Mouse (Mus musculus) adrenal gland, postnatal 0 days (tissue): ENCODE measurements around the gene Asphd1. TPM values are rescaled to one million over a fixed set of nuclear protein-coding genes. Genes with fewer than 3 reads are reported as not detected.

ENCODE experiments used
- polyA plus RNA-seq: library from polyadenylated mRNA; unstranded; fragments of >200 nt; fragmentation: Nextera tagmentation; extraction: Ambion mirVana; gene quantifications from 2 replicates; pipeline ENCODE4 v1.2.1, GENCODE M21; 2015

Asphd1 gene
- polyA plus RNA-seq: 1.0 and 1.3 TPM in 2 replicates

DNA sequence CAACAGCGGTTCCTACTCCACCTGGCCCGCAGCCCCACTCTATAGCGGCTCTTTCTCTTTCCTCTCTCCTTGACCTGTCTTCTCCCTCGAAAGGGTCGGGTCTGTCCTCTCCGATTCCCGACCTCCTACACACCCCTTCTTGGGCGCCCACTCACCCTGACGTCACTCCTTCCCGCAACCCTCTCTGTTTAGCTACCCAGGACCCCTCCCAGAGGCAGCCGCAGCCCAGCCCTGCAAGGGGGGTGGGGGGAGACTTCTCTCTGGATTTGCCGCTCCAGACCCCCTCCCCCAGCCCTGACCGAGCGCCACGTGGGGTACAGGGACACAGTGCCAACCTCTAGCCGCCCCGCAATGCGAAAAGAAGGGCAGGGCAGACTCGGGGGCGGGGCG lies at the start of gene Asphd1:
TSS of gene Asphd1 (minus strand) at position 180 of the 390 bp plus-strand sequence.

DNA sequence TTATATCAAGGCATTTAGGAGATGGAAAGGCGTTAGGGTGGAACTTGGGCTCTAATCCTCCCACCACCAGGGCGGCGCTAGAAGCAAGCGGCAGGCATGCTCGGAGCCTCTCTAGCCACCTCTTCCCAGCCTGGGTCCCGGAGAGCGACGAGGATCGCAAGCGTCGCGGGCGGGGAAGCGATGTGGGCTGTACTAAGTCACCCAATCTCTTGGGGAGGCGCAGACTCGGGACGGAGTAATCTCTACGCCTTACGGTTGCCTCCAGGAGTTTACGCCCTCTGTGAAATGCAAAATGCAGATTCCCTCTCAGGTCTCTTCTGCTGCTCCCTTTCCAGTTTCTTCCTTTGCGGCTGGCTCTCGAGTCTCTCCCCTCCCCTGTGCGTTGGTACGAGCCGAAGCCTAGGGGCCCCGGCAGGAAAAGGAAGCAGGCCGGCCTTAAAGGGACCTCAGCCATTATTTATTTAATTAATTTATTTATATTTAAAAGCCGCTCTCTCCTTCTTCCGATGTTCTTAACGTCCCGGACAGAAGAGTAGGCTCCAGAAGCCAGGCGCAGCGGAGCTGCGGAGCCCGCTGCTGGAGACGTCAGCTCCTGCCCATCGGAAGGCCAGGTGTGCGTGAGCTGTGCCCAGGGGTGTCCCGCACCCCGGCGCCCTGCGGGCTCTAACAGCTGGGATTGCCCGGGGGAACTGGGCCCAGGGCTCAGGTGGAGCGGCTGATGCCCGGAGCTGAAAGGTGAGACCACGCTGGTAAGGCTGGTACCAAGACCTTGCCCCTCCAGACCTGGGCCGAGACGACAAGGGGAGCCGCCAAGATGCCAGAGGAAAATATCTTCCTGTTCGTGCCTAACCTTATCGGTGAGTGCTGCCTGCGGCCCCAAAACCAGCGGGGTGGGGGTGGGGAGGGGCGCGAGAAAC lies 26.8 kb upstream of the Asphd1 start, which contains the start of gene Cdiptos:
TSS of gene Cdiptos (minus strand) at position 149 of the 917 bp plus-strand sequence.

GRCm38 (mm10) chr7:126975893-126975949 lies 26.3 kb upstream of the Asphd1 start, which contains the start of gene Cdipt:
Gene Cdipt, plus strand, starts transcription at chr7:126975914.

DNA sequence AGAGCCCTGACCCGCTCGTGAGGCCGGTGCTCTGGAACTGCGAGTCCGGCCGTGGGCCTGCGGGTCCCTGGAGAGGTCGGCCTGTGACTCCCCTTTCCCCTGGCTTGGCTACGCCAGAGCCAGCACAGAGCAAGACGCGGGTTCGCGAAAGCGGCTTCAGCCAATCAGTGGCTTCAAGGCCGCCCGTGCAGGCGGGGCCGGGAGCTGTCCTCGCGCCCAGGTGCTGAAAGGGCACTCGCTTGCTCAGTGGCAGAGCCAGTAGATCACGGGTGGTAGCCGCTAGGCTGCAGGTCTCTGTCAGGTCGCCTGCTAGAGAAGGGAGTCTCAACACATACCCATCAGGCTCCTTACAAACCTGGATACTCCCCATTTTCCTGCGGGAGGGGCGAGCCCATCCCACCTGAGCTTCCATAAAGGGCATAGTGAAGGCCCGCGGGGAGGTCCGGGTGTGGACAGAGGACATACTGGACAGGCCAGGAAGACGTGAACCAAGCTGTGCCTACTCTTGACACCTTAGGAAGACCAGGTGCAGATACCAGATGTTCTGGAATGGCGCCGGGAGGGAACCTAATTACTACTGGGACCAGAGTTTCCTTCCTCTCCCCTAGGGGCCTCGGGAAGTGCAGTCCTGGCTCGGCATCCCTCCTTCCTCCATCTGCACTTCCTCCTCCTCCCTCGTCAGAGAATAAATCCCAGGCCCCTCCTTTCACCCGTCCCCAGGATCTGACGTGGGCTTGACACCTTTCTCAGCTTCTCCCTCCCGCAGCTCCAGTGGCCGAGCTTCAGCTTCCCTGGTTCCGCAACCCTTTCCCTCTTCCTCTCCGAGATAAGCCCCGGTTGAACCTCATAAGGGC lies 638 bp upstream of the Asphd1 start, which contains the start of gene Sez6l2:
TSS of gene Sez6l2 (plus strand) at position 771 of the 854 bp plus-strand sequence.

DNA sequence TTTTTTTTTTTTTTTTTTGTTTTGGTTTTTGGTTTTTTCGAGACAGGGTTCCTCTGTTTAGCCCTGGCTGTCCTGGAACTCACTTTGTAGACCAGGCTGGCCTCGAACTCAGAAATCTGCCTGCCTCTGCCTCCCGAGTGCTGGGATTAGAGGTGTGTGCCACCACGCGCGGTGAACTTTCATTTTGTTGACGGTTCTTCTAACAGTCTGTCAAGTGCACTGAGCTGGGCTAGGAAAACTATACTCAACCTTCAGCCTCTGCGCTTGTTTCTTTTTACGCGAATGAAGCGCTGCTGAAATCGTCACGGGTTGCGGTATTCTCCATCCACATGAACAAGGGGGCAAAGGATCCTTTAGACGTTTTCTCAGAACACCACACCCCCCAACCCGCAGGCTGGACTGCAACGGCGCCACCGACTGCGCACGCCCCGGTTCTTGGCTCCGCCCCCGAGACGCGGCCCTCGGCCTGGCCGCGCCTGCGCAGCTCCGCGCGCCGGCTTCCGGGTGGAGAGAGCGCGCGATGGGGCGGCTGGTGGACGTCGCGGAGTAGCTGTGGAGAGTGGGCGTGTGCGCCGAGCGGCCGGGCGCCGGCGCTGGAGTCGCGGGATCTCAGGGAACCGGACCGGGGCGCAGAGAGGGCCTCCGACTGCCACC lies 20.9 kb downstream of the Asphd1 start, which contains the start of gene Kctd13:
TSS of gene Kctd13 (plus strand) at position 496 of the 654 bp plus-strand sequence.

DNA sequence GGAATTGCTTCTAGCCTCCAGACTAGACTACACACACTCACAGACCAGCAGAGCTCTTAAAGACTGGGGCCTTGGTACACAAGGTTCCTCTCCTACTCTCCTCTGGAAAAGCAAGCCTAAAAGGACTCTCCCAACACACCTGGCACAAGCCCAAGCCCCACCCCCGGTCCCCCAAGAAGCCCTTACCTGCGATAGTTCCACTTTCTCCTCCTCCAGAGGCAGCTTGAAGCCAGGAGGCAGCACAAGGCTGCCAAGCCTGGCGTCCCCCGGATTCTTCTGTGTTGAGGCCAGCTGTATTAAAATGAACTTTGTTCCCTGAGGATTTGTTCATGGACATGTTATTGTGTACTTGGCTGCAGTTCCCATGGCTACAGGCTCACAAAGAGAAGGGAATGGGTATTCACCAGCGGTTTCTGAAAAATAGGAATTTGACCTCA lies 26.7 kb downstream of the Asphd1 start, which contains the start of gene Tmem219:
TSS of gene Tmem219 (minus strand) at position 294 of the 437 bp plus-strand sequence.

Other genes starting within 250 kb of the Asphd1 start
- gene Coro1a, start 241.8 kb downstream of the Asphd1 start, polyA plus RNA-seq: 30.5 and 42.8 TPM in 2 replicates
- gene Mapk3, start 190.0 kb downstream of the Asphd1 start, polyA plus RNA-seq: 85.9 and 91.2 TPM in 2 replicates
- 1.4 and 2.6 TPM in 2 replicates for gene Gdpd3, start 183.2 kb downstream of the Asphd1 start, polyA plus RNA-seq
- 268 and 297 TPM in 2 replicates for gene Ypel3, start 172.6 kb downstream of the Asphd1 start, polyA plus RNA-seq
- 0.07 and 0.25 TPM in 2 replicates for gene Tbx6, start 168.1 kb downstream of the Asphd1 start, polyA plus RNA-seq
- 149 and 172 TPM in 2 replicates for gene Ppp4c, start 157.1 kb downstream of the Asphd1 start, polyA plus RNA-seq
- gene Fam57b, start 151.9 kb downstream of the Asphd1 start, polyA plus RNA-seq: 3.6 and 8.0 TPM in 2 replicates
- not detected in 2 replicates for gene 4930451I11Rik, start 117.9 kb downstream of the Asphd1 start, polyA plus RNA-seq
- gene Doc2a, start 102.2 kb downstream of the Asphd1 start, polyA plus RNA-seq: 1.7 and 6.6 TPM in 2 replicates
- 7.6 and 11.4 TPM in 2 replicates for gene Hirip3, start 87.6 kb downstream of the Asphd1 start, polyA plus RNA-seq
- 49.7 and 55.2 TPM in 2 replicates for gene Ino80e, start 87.2 kb downstream of the Asphd1 start, polyA plus RNA-seq
- 17.9 and 23.1 TPM in 2 replicates for gene Taok2, start 64.9 kb downstream of the Asphd1 start, polyA plus RNA-seq
- 50.5 and 58.1 TPM in 2 replicates for gene Tmem219, start 26.7 kb downstream of the Asphd1 start, polyA plus RNA-seq
- 21.4 and 26.4 TPM in 2 replicates for gene Kctd13, start 20.7 kb downstream of the Asphd1 start, polyA plus RNA-seq
- gene Sez6l2, start 981 bp upstream of the Asphd1 start, polyA plus RNA-seq: 35.6 and 92.1 TPM in 2 replicates
- 79.0 and 102 TPM in 2 replicates for gene Cdipt, start 26.3 kb upstream of the Asphd1 start, polyA plus RNA-seq
- 3.6 and 5.2 TPM in 2 replicates for gene Cdiptos, start 26.5 kb upstream of the Asphd1 start, polyA plus RNA-seq
- gene Mvp, start 65.0 kb upstream of the Asphd1 start, polyA plus RNA-seq: 30.4 and 57.1 TPM in 2 replicates
- 1.8 TPM in 1 of 2 replicates, not detected in the other for gene Pagr1b, start 66.9 kb upstream of the Asphd1 start, polyA plus RNA-seq
- 34.5 and 46.8 TPM in 2 replicates for gene Pagr1a, start 67.8 kb upstream of the Asphd1 start, polyA plus RNA-seq
- 10.0 and 38.2 TPM in 2 replicates for gene Gm42742, start 71.5 kb upstream of the Asphd1 start, polyA plus RNA-seq
- gene Prrt2, start 71.6 kb upstream of the Asphd1 start, polyA plus RNA-seq: 6.6 and 10.5 TPM in 2 replicates
- gene Maz, start 77.5 kb upstream of the Asphd1 start, polyA plus RNA-seq: 53.4 and 57.6 TPM in 2 replicates
- gene Kif22, start 92.9 kb upstream of the Asphd1 start, polyA plus RNA-seq: 23.5 and 31.1 TPM in 2 replicates
- 0.47 TPM in 1 of 2 replicates, not detected in the other for gene Zg16, start 137.7 kb upstream of the Asphd1 start, polyA plus RNA-seq
- 2.1 and 2.7 TPM in 2 replicates for gene AI467606, start 141.8 kb upstream of the Asphd1 start, polyA plus RNA-seq
- 6.9 and 12.9 TPM in 2 replicates for gene Qprt, start 172.6 kb upstream of the Asphd1 start, polyA plus RNA-seq
- 1.4 and 1.5 TPM in 2 replicates for gene Spn, start 188.2 kb upstream of the Asphd1 start, polyA plus RNA-seq
- gene Cd2bp2, start 246.5 kb upstream of the Asphd1 start, polyA plus RNA-seq: 25.2 and 32.9 TPM in 2 replicates